Mouse (Mus musculus) adrenal gland, postnatal 14 days (tissue): Measurements from ENCODE around the gene Myh7. TPM values are rescaled to one million over a fixed set of nuclear protein-coding genes. Genes with fewer than 3 reads are reported as not detected.
"Not testable (repeated sequence)": the region's sequence is repeated elsewhere in the genome, so short reads cannot be mapped to it uniquely, and the experiment has no call there.

ENCODE experiments used
- DNase-seq: peaks from one replicate; pipeline ENCODE4 v3.0.0; 2021; ENCODE audit warnings: mixed read lengths
- total RNA-seq: library from RNA; stranded (reverse); gene quantifications from 2 replicates; pipeline ENCODE4 v1.2.3, GENCODE M21; 2021

Myh7 gene
- total RNA-seq, 1 experiment from 2014 or later, result 0.11 TPM

- DNase-seq, result no peak
Measured at GRCm38 (mm10) chr14:54968344-54968743, 26.1 kb downstream of the Myh7 start.

GRCm38 (mm10) chr14:54967874-54968273 is 26.6 kb downstream of the Myh7 start:
- no peak for DNase-seq

GRCm38 (mm10) chr14:54966320-54966977 is 28.0 kb downstream of the Myh7 start, which contains the start of gene Myh6:
Gene Myh6 (minus strand): TSS chr14:54966927.
- no peak for DNase-seq

GRCm38 (mm10) chr14:54965631-54966030 is 28.8 kb downstream of the Myh7 start:
- DNase-seq, result no peak

DNA sequence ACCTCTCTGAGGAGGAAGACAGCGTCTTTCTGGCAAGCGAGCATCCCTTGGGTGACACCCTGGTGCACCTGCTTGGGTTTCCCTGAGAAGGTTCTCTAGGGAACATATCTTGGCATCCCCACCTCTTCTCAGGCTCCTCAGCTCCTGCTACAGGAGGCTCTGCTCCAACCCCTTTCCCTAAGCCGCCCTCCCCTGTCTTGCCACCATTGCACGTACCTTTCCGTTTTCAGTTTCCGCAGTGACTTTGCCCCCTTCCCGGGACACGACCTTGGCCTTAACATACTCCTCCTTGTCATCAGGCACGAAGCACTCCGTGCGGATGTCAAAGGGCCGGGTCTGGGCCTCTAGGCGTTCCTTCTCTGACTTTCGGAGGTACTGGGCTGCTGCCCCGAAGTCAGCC is 29.4 kb downstream of the Myh7 start:
- DNase-seq, result no peak

GRCm38 (mm10) chr14:54963727-54964126 is 30.7 kb downstream of the Myh7 start:
- DNase-seq, result no peak

DNA sequence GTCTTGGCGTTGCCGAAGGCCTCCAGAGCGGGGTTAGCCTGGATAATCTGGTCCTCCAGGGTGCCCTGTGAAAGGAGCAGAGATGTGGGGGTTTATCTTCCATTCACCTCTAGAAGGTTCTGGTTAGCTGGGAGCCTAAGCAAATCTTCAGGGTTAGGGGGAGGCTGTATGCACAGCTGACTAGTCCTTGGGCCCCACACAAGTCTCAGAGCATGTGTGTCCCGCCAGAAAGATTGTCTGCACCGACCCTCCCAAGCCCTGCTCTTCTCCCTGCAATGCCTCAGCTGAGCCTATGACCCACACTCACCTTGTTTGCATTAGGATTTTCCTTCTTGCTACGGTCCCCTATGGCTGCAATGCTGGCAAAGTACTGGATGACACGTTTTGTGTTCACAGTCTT is 31.7 kb downstream of the Myh7 start:
- no peak for DNase-seq

GRCm38 (mm10) chr14:54961487-54961886 is 32.9 kb downstream of the Myh7 start:
- no peak for DNase-seq

- DNase-seq, result no peak
Measured at GRCm38 (mm10) chr14:54960769-54961168, 33.7 kb downstream of the Myh7 start.

DNA sequence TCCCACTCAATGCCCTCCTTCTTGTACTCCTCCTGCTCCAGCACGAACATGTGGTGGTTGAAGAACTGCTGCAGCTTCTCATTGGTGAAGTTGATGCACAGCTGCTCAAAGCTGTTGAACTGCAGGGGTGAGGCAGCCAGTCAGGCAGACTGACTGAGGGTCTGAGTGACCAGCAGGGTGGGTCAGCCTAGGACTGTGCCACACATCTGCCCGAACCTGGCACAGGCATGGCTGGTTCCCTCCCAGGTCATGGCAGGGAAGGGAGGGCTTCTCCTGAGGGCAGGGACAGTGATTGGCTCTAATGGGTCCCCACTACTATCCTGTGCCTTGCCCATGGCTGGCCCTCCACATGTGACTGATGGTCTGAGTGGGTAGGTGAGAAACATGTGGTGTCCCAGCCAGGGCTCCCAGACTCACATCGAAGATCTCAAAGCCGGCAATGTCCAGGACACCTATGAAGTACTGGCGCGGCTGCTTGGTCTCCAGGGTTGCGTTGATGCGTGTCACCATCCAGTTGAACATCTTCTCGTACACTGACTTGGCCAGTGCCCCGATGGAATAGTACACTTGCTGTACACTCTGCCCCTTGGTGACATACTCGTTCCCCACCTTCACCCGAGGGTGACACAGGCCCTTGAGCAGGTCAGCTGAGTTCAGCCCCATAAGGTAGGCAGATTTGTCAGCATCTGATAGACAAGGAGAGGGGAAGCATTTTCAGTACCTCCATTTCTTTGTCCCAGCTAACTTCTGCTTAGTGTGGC is 34.4 kb downstream of the Myh7 start:
- DNase-seq, result not testable (repeated sequence)

- DNase-seq, result no peak
Measured at GRCm38 (mm10) chr14:54959197-54959596, 35.2 kb downstream of the Myh7 start.

DNA sequence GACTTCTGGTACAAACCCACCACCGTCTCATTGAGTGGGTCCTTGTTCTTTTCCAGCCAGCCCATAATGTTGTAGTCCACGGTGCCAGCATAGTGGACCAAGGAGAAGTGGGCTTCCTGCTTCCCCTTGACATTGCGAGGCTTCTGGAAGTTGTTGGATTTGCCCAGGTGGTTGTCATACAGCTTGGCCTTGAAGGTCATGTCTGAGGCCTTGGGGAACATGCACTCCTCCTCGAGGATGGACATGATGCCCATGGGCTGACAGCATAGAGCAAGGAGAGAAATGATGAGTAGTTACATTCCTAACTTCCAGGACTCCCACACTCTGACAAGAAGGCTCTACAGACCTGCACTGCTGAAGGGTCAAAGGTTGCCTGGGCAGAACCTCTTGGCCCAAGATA is 35.9 kb downstream of the Myh7 start:
- no peak for DNase-seq

DNA sequence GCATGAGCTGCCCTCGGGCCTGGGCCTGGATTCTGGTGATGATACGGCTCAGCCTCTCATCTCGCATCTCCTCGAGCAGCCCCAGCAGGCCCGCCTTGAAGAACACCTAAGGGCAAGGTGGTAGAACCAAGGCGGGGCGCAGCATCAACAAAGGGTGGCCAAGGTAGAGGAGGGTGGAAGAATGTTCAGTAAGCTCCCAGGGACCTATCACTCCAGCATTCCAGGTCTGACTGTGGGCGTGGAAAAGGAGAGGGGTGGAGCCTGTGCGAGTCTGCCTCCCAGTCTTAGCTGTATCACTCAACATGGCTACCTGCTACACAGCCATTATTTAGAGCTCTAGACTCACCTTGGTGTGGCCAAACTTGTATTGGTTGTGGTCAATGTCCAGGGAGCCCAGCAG is 37.9 kb downstream of the Myh7 start:
- DNase-seq, result peak; percentile 1

DNA sequence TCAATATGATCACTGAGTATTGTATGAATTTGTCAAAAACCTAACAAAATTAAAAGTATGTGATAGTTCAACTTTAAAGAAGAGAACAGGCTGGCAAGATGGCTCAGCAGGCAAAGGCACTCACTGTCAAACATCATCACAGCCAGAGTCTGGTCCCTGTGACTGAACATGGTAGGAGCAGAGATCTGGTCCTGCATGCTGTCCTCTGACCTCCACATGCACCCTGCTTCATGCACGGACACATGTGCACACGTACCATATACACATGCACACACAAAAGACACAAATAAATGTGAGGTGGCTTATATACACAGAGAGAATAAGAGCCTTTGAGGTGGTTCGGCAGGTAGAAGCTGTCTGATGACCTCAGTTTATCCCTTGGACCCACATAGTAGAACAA is 38.9 kb downstream of the Myh7 start:
- DNase-seq, result no peak

GRCm38 (mm10) chr14:54954474-54954873 is 40.0 kb downstream of the Myh7 start:
- no peak for DNase-seq

DNA sequence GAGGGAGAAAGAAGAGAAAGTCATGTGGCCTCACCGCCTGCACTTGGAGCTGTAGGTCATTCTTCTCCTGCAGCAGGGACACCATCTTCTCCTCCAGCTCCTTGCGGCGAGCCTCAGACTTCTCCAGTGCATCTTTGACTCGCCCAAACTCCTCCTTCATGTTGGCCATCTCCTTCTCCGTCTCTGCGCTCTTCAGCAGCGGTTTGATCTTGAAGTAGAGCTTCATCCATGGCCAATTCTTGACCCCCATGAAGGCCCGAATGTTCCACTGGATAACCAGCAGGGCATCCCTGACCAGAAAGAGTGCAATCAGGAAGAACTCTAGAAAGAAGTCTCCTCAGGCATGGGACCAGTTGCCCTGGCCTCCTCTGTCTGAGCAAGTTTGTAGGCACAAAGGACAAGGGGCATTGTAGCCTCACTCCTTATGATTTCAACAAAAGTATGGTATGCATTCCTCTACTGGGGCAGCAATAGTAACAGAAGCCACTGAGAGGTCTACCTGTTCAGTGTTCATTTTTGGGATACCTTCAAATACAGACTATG is 40.7 kb downstream of the Myh7 start:
- DNase-seq, result no peak

GRCm38 (mm10) chr14:54951587-54951986 is 42.8 kb downstream of the Myh7 start:
- no peak for DNase-seq

DNA sequence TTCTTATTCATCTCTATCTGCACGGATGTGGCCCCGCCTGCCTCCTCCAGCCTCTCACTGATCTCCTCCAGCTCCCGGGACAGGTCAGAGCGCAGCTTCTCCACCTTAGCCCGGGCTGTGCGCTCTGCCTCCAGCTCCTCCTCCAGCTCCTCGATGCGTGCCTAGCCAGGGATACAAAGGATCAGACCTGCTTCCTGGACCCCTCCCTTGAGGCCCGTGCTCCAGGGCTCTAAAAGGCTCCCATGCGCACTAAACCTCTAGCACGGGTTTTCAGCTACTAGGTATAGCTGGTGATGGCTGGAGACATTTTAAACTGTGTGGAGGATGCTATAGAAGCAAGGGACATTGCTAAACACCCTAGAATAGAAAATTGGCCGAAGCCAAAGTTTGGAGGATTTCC is 43.9 kb downstream of the Myh7 start:
- DNase-seq, result no peak

DNA sequence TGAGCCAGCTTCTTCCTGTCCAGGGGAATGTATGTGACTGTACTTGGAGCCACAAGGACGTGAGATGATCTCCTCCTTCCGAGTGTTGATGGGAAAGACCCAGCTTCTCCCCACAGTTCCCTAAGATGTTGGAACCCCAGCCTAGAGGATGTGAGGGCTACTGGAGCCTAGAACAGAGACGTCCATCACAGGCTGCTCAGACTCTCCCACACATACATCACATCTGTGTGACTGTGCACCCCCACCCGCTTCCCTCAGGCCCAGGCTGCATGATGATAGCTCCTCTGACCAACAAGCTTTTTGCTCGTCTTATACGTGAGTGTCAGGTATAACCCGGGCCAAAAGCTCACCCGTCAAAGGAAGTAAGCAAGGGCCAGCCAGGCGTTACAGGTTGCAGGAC is 45.6 kb downstream of the Myh7 start:
- no peak for DNase-seq

DNA sequence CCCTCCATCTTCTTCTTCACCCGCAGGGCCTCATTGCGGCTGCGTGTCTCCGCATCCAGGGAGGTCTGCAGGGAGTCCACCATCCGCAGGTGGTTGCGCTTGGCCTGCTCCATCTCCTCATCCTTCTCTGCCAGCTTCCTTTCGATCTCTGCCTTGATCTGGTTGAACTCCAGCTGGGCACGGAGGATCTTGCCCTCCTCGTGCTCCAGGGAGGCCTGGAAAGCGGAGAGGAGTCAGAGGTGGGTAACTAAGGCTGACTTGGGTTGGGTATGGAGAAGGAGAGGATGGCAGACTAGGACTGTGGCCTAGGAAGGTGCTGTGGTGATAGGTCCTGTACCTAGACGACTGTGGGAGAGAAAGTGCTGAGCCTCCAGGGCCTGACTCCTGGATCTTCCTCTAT is 47.4 kb downstream of the Myh7 start:
- not testable (repeated sequence) for DNase-seq

- no peak for DNase-seq
Measured at GRCm38 (mm10) chr14:54945975-54946704, 48.3 kb downstream of the Myh7 start.

GRCm38 (mm10) chr14:54944939-54945338 is 49.5 kb downstream of the Myh7 start:
- DNase-seq, result no peak

DNA sequence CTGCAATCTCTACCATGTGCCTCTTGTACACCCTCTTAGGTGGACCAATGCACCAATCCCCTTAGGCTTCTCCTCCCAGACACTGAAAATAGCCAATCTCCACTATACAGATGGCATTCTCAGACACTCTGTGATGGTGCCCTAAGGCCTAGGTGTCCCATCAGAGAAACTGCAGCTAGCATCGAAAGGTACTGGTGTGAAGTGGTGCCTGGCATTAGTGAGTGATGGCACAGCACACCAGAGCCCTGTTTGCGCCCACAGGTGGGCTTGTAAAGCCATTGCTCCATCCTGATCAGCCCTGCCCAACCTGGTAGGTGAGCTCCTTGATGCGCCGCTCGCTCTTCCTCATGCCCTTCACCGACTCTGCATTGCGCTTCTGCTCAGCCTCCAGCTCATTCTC is 50.5 kb downstream of the Myh7 start:
- DNase-seq, result no peak
